Mouse (Mus musculus) lung, adult 2 months (tissue): ENCODE measurements around the gene Adad2. TPM values are rescaled to one million over a fixed set of nuclear protein-coding genes. Genes with fewer than 3 reads are reported as not detected.

Source experiments
- DNase-seq: peaks from one replicate; pipeline ENCODE4 v3.0.0; 2022
- H3K4me1 ChIP-seq: fragments of 200-500 bp; 2 replicates; pipeline ENCODE4 v1.6.1; 2011; ENCODE audit warnings: low read length; ENCODE audit not compliant: control insufficient read depth, insufficient read depth
- H3K4me3 ChIP-seq: fragments of 200-500 bp; replicated peaks from 2 replicates; pipeline ENCODE3; 2011; ENCODE audit warnings: low read depth, mild to moderate bottlenecking, control low read depth, low read length; ENCODE audit errors: extremely low read depth
- CTCF ChIP-seq: fragments of 200-500 bp; IDR thresholded peaks from 2 replicates; pipeline ENCODE4 v1.5.1; 2011; ENCODE audit warnings: mild to moderate bottlenecking, low read length, control low read depth; ENCODE audit not compliant: insufficient read depth
- POLR2A ChIP-seq: fragments of 200-500 bp; IDR thresholded peaks from 2 replicates; pipeline ENCODE4 v1.6.1; 2011; ENCODE audit warnings: low read depth, mild to moderate bottlenecking, control low read depth, low read length, borderline replicate concordance; ENCODE audit errors: extremely low read depth
- WGBS: fragments of 180-500 bp; shearing (Covaris S2); methylation state at CpG from one replicate; pipeline ENCODE4 v1.1.7; 2018; 5-methylcytosine and 5-hydroxymethylcytosine counted together
- polyA plus RNA-seq: library from polyadenylated mRNA; depleted of rRNA; stranded (reverse); fragments of >200 nt; gene quantifications from 2 replicates; pipeline ENCODE4 v1.2.3, GENCODE M21; 2012

The Adad2 gene
- polyA plus RNA-seq, 1 experiment: not detected

GRCm38 (mm10) chr8:119579096-119579495 lies 33.5 kb upstream of the Adad2 start:
- 38% methylated on average over 13 of the region's 13 CpGs for WGBS
- TF ChIP-seq POLR2A (no peak), CTCF (no peak)
- Histone ChIP-seq H3K4me3 (no peak overlapping the region), H3K4me1 (0 out of 2 replicates have a peak, but pooled peaks cover 2% of the 10 kb centered on the region)
- no peak for DNase-seq

- H3K4me3 ChIP-seq: no peak overlapping the region
- no peak for DNase-seq
- WGBS: 68% methylated on average over 5 of the region's 5 CpGs
- TF ChIP-seq CTCF (no peak), POLR2A (no peak)
- H3K4me1 ChIP-seq: no peaks in the 10 kb centered on the region
These were observed 31.9 kb upstream of the Adad2 start for GRCm38 (mm10) chr8:119580441-119581161.

- DNase-seq: no peak
- WGBS: 7% methylated on average over 24 of the region's 24 CpGs
- TF ChIP-seq POLR2A: no peak
- TF ChIP-seq CTCF: no peak
- peak overlapping the region; percentile 55 for H3K4me3 ChIP-seq
- peaks cover 3% of the 10 kb centered on the region for H3K4me1 ChIP-seq
These were observed 26.6 kb upstream of the Adad2 start for GRCm38 (mm10) chr8:119585901-119586300.

DNA sequence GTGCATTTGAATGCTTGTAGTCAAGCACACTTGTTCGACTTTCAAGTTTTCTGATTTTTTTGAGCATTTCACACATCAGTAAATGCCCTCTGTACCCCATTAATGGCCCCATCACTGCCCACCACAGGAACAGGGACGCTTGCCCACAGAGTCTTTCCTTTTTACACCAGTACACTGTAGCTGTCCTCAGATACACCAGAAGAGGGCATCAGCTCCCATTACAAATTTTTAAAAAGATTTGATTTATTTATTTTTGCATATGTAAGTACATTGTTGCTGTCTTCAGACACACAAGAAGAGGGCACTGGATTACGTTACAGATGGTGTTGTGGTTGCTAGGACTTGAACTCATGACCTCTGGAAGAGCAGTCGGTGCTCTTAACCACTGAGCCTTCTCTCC lies 24.2 kb upstream of the Adad2 start:
- Histone ChIP-seq H3K4me1 (peaks cover 3% of the 10 kb centered on the region), H3K4me3 (no peak overlapping the region)
- 67% methylated on average over 4 of the region's 4 CpGs for WGBS
- no peak for DNase-seq
- TF ChIP-seq POLR2A (no peak), CTCF (no peak)

- no peak for TF ChIP-seq POLR2A
- no peak for TF ChIP-seq CTCF
- no peak for DNase-seq
- H3K4me1 ChIP-seq: peaks cover 3% of the 10 kb centered on the region
- no peak overlapping the region for H3K4me3 ChIP-seq
- 32% methylated on average over 10 of the region's 10 CpGs for WGBS
These were observed 23.7 kb upstream of the Adad2 start for GRCm38 (mm10) chr8:119588844-119589243.

DNA sequence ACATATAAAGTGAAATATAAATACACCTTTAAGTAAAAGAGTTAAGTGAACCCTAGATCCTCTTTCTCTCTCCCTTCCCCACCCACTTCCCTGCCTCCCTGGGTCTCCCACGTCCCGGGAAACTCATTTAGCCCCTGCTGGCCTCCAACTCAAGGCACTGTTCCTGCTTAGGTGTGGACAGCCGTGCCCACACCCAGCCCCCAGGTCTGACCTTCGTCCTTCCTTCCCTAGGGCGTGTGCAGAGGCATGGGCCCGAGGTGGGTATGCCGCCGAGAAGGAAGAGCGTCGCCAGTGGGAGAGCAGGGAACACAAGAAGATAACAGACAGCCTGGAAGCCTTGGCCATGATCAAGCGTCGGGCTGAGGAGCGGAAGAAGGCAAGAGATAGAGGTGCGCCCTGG lies 22.2 kb upstream of the Adad2 start:
- TF ChIP-seq CTCF (no peak), POLR2A (no peak)
- Histone ChIP-seq H3K4me3 (no peak overlapping the region), H3K4me1 (peaks cover 3% of the 10 kb centered on the region)
- DNase-seq: no peak
- 65% methylated on average over 14 of the region's 14 CpGs for WGBS

- Histone ChIP-seq H3K4me3 (no peak overlapping the region), H3K4me1 (no peaks in the 10 kb centered on the region)
- no peak for TF ChIP-seq CTCF
- TF ChIP-seq POLR2A: no peak
- WGBS: 91% methylated on average over 7 of the region's 7 CpGs
- no peak for DNase-seq
These were observed 21.1 kb upstream of the Adad2 start for GRCm38 (mm10) chr8:119591456-119591855.

GRCm38 (mm10) chr8:119603771-119604170 lies 8.8 kb upstream of the Adad2 start:
- WGBS: 87% methylated on average over 4 of the region's 4 CpGs
- Histone ChIP-seq H3K4me3 (no peak overlapping the region), H3K4me1 (no peaks in the 10 kb centered on the region)
- DNase-seq: no peak
- TF ChIP-seq CTCF: no peak
- TF ChIP-seq POLR2A: no peak

GRCm38 (mm10) chr8:119604398-119604803 lies 8.1 kb upstream of the Adad2 start:
- WGBS: 24% methylated on average over 12 of the region's 12 CpGs
- TF ChIP-seq CTCF (no peak), POLR2A (no peak)
- no peak for DNase-seq
- peak overlapping the region; percentile 56 for H3K4me3 ChIP-seq
- H3K4me1 ChIP-seq: no peaks in the 10 kb centered on the region

- Histone ChIP-seq H3K4me1 (no peaks in the 10 kb centered on the region), H3K4me3 (peak within 1 kb of the TSS; percentile 64)
- WGBS: 0% methylated on average over 23 of the region's 23 CpGs
- peak; percentile 91 for DNase-seq
- TF ChIP-seq CTCF: peak; percentile 87
- peak; percentile 74; the same call in 1 of the 2 replicates for TF ChIP-seq POLR2A
These were observed 7.6 kb upstream of the Adad2 start, which contains the start of gene Taf1c for GRCm38 (mm10) chr8:119604996-119605395. Gene Taf1c (minus strand): TSS chr8:119605222.

DNA sequence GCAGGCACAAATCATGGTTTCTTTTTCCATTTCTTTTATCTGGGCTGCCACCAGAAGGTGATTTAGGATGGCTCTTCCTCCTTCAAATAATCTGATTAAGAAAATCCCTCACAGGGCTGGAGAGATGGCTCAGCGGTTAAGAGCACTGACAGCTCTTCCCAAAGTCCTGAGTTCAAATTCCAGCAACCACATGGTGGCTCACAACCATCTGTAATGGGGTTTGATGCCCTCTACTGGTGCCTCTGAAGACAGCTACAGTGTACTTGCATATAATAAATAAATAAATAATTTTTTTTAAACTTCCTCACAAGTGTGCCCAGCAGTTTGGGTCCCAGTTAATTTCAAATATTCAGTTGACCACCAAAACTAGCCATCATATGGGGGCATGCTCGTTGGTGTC lies 6.3 kb upstream of the Adad2 start:
- no peaks in the 10 kb centered on the region for H3K4me1 ChIP-seq
- DNase-seq: no peak
- H3K4me3 ChIP-seq: no peak overlapping the region
- TF ChIP-seq POLR2A (no peak), CTCF (no peak)
- WGBS: 70% methylated on average over 2 of the region's 2 CpGs
